Mouse (Mus musculus) heart, adult 9 months (tissue): Measurements from ENCODE around the gene Rho.

Experiments
- DNase-seq, 2 experiments: peaks; one replicate each; pipeline ENCODE4 v3.0.0; 2022; ENCODE audit warnings: low spot score in 2 of 2

The Rho gene

GRCm38 (mm10) chr6:115915601-115916445, 15.7 kb upstream of the Rho start:
- peak; percentile 53 to 67 for DNase-seq

- no peak for DNase-seq
These were observed 14.9 kb upstream of the Rho start for GRCm38 (mm10) chr6:115916611-115917010.

GRCm38 (mm10) chr6:115918615-115919014, 12.9 kb upstream of the Rho start:
- DNase-seq, result no peak

DNA sequence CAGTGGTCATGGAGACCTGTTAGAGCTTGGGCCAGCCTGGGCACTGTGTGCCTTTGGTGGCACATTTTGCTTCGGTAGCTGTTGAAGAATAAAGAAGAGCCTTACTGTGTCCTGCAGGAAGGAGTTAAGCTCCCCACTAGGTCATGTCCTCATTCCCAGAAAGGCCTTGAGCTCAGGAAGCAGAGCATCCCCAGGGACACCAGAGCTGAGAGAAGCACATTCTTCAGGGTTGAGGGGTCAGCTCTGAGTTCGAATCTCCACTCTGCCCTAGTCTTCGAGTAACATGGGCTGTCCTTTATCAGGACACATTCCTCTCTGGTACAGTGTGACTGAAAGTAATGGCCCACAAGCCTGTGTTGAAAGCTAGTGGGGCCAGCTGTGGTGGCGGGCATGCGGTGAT, 11.7 kb upstream of the Rho start:
- no peak for DNase-seq

GRCm38 (mm10) chr6:115924829-115925228, 6.7 kb upstream of the Rho start:
- no peak for DNase-seq

DNA sequence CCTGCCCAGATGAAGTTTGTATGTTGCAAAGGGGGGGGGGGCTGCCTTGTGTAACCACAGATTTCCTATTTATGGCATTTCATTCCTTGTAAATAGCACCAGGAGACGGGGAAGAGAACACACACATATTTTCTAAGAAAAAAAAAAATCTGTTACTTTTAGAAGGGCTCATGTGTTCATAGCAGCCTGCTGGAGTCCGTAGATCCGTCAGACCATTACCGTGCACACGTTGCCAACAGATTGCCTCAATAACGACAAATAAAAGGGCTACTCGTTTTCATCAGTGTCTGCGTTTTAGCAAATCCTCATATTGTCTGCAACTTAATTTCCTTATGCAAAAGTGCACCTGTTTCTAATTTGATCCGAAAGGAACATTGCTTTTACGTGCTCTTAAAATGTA, 5.1 kb upstream of the Rho start:
- DNase-seq, result no peak

DNA sequence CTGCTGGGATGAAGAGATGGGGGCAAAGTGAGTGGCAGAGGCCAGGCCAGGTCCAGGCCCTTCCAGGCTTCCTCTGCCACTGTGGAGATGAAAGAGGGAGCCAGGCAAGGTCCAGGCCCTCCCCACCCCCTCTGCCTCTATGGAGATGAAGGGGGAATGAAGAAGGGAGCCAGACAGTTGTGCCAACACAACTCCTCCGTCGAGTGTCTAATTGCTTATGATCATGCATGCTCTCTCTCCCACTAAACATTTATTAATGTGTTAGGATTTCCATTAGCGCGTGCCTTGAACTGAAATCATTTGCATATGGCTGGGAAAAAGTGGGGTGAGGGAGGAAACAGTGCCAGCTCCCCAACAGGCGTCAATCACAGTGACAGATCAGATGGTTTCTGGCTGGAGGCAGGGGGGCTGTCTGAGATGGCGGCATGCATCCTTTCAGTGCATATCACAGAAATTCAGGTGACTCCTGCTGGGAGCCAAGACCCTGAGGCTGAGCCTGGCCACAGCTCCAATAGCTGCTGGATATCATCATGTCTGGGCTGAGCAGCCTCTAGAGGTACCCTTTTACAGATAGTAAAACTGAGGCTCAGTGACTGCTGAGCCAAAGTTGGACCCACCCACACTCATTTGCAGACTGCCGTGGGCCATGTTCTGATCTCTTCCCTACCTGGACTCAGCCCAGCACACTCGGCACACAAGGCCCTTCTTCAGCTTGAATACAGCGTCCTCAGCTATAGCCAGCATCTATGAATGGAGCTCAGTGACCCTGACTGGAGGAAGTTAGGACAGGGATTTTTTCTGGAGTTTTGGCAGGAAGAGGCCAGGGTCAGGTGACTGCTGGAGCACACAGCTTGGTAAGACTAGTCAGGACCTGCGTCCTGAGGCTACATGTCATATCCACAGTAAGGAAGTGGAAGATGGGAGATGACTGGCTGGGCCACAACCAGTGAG, 4.0 kb upstream of the Rho start:
- no peak for DNase-seq

GRCm38 (mm10) chr6:115930018-115930417, 1.5 kb upstream of the Rho start:
- no peak for DNase-seq

GRCm38 (mm10) chr6:115932391-115932790, 843 bp downstream of the Rho start:
- no peak for DNase-seq

DNA sequence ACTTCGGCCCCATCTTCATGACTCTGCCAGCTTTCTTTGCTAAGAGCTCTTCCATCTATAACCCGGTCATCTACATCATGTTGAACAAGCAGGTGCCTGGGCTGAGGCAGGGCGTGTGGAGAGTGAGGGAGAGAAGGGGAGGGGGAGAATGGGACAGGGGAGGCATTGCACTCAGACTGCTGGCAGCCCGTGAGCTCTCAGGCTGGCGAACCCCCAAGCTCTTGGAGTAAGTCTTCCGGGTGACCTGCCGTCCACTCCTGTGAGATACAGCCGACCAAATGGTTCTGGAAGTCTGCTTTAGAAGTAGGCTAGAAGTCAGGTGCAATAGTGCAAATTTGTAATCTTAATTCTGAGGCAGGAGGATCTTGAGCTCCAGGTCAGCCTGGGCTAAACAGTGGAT, 4.0 kb downstream of the Rho start:
- no peak for DNase-seq

GRCm38 (mm10) chr6:115938011-115938410, 6.5 kb downstream of the Rho start:
- no peak for DNase-seq

- no peak for DNase-seq
These were observed 7.2 kb downstream of the Rho start for GRCm38 (mm10) chr6:115938798-115939197.

DNA sequence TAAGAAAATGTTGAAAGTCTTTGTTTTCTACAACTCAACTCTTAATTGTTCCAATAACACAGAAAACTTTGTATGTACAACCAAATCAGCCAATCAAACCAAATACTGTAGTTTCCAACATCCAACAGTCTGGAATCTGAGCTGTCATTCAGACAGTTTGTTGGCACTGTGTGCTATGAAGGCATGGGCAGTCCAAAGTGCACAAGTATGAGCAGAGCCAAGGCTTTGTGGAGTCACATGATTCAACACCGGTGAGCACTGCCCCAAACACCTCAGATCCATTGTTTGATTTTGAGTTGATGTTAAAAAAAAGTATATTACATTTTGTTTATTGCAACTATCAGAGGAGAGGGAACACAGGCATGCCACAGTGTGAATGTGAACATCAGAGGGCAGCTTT, 9.1 kb downstream of the Rho start:
- DNase-seq, result no peak

DNA sequence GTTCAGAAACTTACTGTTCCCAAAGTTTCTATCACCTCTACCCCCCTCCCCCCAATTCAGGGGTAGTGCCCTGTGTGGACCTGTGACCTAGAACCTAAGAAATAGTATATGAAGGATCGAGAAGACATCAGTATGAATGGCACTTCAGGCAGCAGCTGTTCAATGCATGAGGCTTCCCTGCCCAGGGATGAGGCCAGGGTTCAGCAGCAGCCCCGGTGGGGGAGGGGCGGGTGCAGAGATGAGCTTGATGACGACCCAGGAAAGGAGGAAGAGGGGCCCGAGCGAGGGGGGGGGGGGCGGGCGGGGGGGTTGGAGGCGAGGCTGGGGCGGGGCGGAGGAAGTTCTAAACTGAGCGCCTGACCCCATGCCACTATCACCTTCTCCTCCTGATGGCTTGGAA, 9.6 kb downstream of the Rho start:
- DNase-seq, result no peak

- DNase-seq, result peak in 1 of 2 experiments; percentile 51
These were observed 12.2 kb downstream of the Rho start for GRCm38 (mm10) chr6:115943498-115944427.

DNA sequence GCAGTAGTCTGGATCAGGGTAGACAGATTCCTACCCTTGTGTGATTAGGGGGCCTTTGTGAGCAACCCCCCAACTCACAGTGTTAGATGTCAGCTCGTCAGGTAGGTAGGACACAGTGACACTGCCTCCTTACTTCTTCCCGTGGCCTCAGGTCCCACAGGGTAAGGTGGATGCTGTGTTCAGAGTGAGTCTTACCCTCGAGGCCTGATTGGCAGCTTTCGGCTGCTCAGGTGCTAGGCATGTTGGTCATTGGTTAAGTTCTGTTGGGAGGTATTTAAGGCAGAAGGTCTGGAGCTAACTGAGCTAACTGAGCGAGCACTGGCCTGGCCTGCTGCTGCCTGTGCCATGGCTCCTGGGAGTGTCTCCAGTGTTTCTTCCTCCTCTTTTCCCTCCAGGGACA, 13.1 kb downstream of the Rho start, which contains the start of gene H1foo:
TSS of gene H1foo (plus strand) at position 301 of the 400 bp plus-strand sequence.
- no peak for DNase-seq

DNA sequence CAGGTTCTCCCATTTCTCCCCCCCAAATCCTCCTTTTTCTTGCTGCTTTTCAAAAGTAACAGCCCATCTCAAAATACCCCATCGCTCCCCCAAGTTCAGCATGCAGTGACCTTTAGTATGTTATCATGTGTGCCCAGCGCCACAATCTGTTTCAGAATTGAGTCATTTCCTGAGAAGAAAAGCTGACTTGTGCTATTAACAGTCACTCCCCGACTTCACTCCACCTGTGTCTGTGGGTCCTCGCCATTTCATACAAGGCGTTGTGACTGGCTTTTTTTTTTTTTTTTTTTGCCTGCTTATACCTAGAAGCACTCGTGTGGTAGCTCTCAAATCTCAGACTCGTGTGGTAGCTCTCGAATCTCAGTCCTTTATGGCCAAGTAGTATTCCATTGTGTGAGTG, 14.1 kb downstream of the Rho start:
- no peak for DNase-seq

- no peak for DNase-seq
These were observed 14.8 kb downstream of the Rho start for GRCm38 (mm10) chr6:115946389-115946788.

- no peak for DNase-seq
These were observed 23.0 kb downstream of the Rho start for GRCm38 (mm10) chr6:115954506-115955074.

DNA sequence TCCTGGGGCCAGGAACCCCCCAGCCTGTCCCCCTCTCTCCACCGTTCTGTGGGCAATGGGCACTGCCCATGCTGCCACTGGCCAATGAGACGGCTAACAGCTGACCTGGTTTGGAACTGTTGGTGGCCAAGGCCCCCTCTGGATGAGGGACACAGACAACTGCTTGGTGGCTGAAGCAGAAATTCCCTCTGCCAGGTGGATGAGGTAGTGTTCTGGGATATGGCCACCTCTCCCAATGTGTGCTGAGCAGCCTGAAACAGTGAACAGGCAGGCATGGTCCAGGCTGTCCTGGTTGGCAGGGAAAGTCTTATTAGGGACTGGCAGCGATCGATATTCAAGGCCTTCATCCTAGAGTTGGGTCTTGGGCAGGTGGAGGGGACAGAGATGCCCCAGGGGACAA, 23.6 kb downstream of the Rho start:
- DNase-seq, result no peak

DNA sequence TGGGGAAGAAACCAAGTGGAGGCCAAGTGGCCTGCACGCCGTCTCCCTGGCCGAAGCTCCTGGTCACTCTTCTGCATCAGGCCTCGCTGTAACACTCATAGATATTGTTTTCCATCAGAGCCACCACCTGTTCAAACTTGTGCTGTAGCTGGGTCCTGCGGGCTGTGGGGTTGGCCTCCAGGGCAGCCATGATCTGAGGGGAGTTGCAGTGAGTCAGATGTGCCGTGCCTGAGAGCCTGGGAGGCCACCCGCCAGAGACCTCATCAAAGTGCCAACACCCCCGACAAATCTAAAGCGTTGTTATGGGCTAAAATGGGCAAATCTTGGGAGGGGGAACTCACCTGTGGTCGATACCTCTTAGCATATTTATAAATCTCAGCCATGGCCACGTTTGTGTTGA, 24.1 kb downstream of the Rho start:
- DNase-seq, result no peak
